Mouse (Mus musculus) embryonic facial prominence, embryonic 15.5 days (tissue): ENCODE measurements around the gene Dnah2. TPM values are rescaled to one million over a fixed set of nuclear protein-coding genes. Genes with fewer than 3 reads are reported as not detected.

Source experiments
- ATAC-seq: fragments of 200-750 bp; cut with Nextera tagmentation; 2 replicates; pipeline ENCODE4 v1.8.0; 2017; ENCODE audit warnings: low read depth, moderate TSS enrichment; ENCODE audit not compliant: insufficient number of reproducible peaks, low FRiP score, low TSS enrichment
- H3K27ac ChIP-seq: fragments of 300-500 bp; sonication (generic); replicated peaks from 2 replicates; pipeline ENCODE4 v1.5.1; 2015; ENCODE audit warnings: mild to moderate bottlenecking, inconsistent platforms
- H3K27me3 ChIP-seq: fragments of 300-500 bp; sonication (generic); 2 replicates; pipeline ENCODE4 v1.6.1; 2015; ENCODE audit warnings: inconsistent platforms
- H3K36me3 ChIP-seq: fragments of 300-500 bp; sonication (generic); 2 replicates; pipeline ENCODE4 v1.6.1; 2015; ENCODE audit warnings: mild to moderate bottlenecking, inconsistent platforms
- H3K4me1 ChIP-seq: fragments of 300-500 bp; sonication (generic); 2 replicates; pipeline ENCODE4 v1.6.1; 2015; ENCODE audit warnings: inconsistent platforms
- H3K4me2 ChIP-seq: fragments of 300-500 bp; sonication (generic); replicated peaks from 2 replicates; pipeline ENCODE4 v1.6.1; 2015; ENCODE audit warnings: mild to moderate bottlenecking, inconsistent platforms
- H3K4me3 ChIP-seq: fragments of 300-500 bp; sonication (generic); replicated peaks from 2 replicates; pipeline ENCODE4 v1.5.1; 2015; ENCODE audit warnings: mild to moderate bottlenecking, inconsistent platforms
- H3K9ac ChIP-seq: fragments of 300-500 bp; sonication (generic); 2 replicates; pipeline ENCODE4 v1.6.1; 2015; ENCODE audit warnings: inconsistent platforms
- H3K9me3 ChIP-seq: fragments of 300-500 bp; sonication (generic); replicated peaks from 2 replicates; pipeline ENCODE4 v1.6.1; 2016; ENCODE audit warnings: inconsistent platforms
- WGBS: fragments of 180-500 bp; shearing (Covaris S2); methylation state at CpG from one replicate; pipeline ENCODE4 v1.1.7; 2015; 5-methylcytosine and 5-hydroxymethylcytosine counted together
- polyA plus RNA-seq: library from polyadenylated mRNA; unstranded; fragments of >200 nt; fragmentation: Nextera tagmentation; extraction: Ambion mirVana; gene quantifications from 2 replicates; pipeline ENCODE4 v1.2.1, GENCODE M21; 2015

The Dnah2 gene
- polyA plus RNA-seq, 1 experiment from 2014 or later: 8.3 TPM

GRCm38 (mm10) chr11:69416921-69417448 is 131.9 kb downstream of the Dnah2 start:
- peak overlapping the region; percentile 68 for H3K4me3 ChIP-seq
- H3K36me3 ChIP-seq: 0 out of 2 replicates have a peak, but pooled peaks cover 7% of the 10 kb centered on the region
- H3K27me3 ChIP-seq: peaks cover 12% of the 10 kb centered on the region
- no peak for ATAC-seq
- no peak overlapping the region for H3K9ac ChIP-seq
- H3K9me3 ChIP-seq: no peaks in the 10 kb centered on the region
- 7% methylated on average over 8 of the region's 8 CpGs for WGBS
- peak overlapping the region; percentile 86 for H3K4me2 ChIP-seq
- H3K27ac ChIP-seq: peak overlapping the region; percentile 97
- H3K4me1 ChIP-seq: peaks cover 86% of the 10 kb centered on the region

- ATAC-seq: no peak
- 0 out of 2 replicates have a peak, but pooled peaks cover 7% of the 10 kb centered on the region for H3K36me3 ChIP-seq
- H3K27ac ChIP-seq: peak overlapping the region; percentile 97
- H3K4me3 ChIP-seq: peak overlapping the region; percentile 68
- no peaks in the 10 kb centered on the region for H3K9me3 ChIP-seq
- H3K4me1 ChIP-seq: peaks cover 88% of the 10 kb centered on the region
- peaks cover 8% of the 10 kb centered on the region for H3K27me3 ChIP-seq
- peak overlapping the region; percentile 18; the same call in 1 of the 2 replicates for H3K9ac ChIP-seq
- peak overlapping the region; percentile 86 for H3K4me2 ChIP-seq
- under 1% methylated on average over 4 of the region's 4 CpGs for WGBS
Measured at GRCm38 (mm10) chr11:69416509-69416908, 132.4 kb downstream of the Dnah2 start.

GRCm38 (mm10) chr11:69415668-69416451 is 133.1 kb downstream of the Dnah2 start:
- ATAC-seq: 0 out of 2 replicates have a peak, but pooled peaks have one; percentile 9
- Histone ChIP-seq H3K27me3 (peaks cover 1% of the 10 kb centered on the region), H3K9me3 (no peaks in the 10 kb centered on the region), H3K4me3 (peak overlapping the region; percentile 68), H3K4me2 (peak overlapping the region; percentile 94), H3K27ac (peak overlapping the region; percentile 98), H3K36me3 (0 out of 2 replicates have a peak, but pooled peaks cover 7% of the 10 kb centered on the region), H3K9ac (peak overlapping the region; percentile 69), H3K4me1 (peaks cover 87% of the 10 kb centered on the region)
- 1% methylated on average over 17 of the region's 25 CpGs for WGBS

GRCm38 (mm10) chr11:69415327-69415667 is 133.6 kb downstream of the Dnah2 start:
- 0% methylated on average over 3 of the region's 3 CpGs for WGBS
- no peaks in the 10 kb centered on the region for H3K27me3 ChIP-seq

GRCm38 (mm10) chr11:69414421-69415326 is 134.2 kb downstream of the Dnah2 start:
- ATAC-seq: no peak
- H3K36me3 ChIP-seq: 0 out of 2 replicates have a peak, but pooled peaks cover 7% of the 10 kb centered on the region
- H3K4me2 ChIP-seq: peak overlapping the region; percentile 94
- 10% methylated on average over 4 of the region's 4 CpGs for WGBS
- no peaks in the 10 kb centered on the region for H3K9me3 ChIP-seq
- no peaks in the 10 kb centered on the region for H3K27me3 ChIP-seq
- H3K4me1 ChIP-seq: peaks cover 75% of the 10 kb centered on the region
- peak overlapping the region; percentile 68 for H3K4me3 ChIP-seq
- H3K27ac ChIP-seq: peak overlapping the region; percentile 98
- H3K9ac ChIP-seq: peak overlapping the region; percentile 69

More at GRCm38 (mm10) chr11:69415327-69415667, 133.6 kb downstream of the Dnah2 start:
- Histone ChIP-seq H3K36me3 (0 out of 2 replicates have a peak, but pooled peaks cover 7% of the 10 kb centered on the region), H3K4me1 (peaks cover 81% of the 10 kb centered on the region), H3K9me3 (no peaks in the 10 kb centered on the region), H3K4me2 (peak overlapping the region; percentile 94), H3K9ac (peak overlapping the region; percentile 69), H3K4me3 (peak overlapping the region; percentile 68), H3K27ac (peak overlapping the region; percentile 98)
- ATAC-seq: no peak

GRCm38 (mm10) chr11:69413221-69414181 is 135.4 kb downstream of the Dnah2 start, which contains the start of gene Kdm6b:
TSS of gene Kdm6b (minus strand) at chr11:69413675.
- Histone ChIP-seq H3K27me3 (no peaks in the 10 kb centered on the region), H3K27ac (peak within 1 kb of the TSS; percentile 98), H3K4me3 (peak within 1 kb of the TSS; percentile 75), H3K9ac (peak within 1 kb of the TSS; percentile 26), H3K4me1 (peaks cover 76% of the 10 kb centered on the region), H3K4me2 (peak within 1 kb of the TSS; percentile 94), H3K9me3 (no peaks in the 10 kb centered on the region), H3K36me3 (0 out of 2 replicates have a peak, but pooled peaks cover 7% of the 10 kb centered on the region)
- 24% methylated on average over 12 of the region's 12 CpGs for WGBS
- ATAC-seq: no peak

- H3K9ac ChIP-seq: no peak overlapping the region
- peak overlapping the region; percentile 98 for H3K27ac ChIP-seq
- H3K36me3 ChIP-seq: peaks cover 11% of the 10 kb centered on the region
- no peaks in the 10 kb centered on the region for H3K9me3 ChIP-seq
- H3K4me1 ChIP-seq: peaks cover 76% of the 10 kb centered on the region
- peak overlapping the region; percentile 75 for H3K4me3 ChIP-seq
- WGBS: 47% methylated on average over 7 of the region's 7 CpGs
- H3K4me2 ChIP-seq: peak overlapping the region; percentile 94
- H3K27me3 ChIP-seq: no peaks in the 10 kb centered on the region
- no peak for ATAC-seq
Measured at GRCm38 (mm10) chr11:69412548-69412947, 136.4 kb downstream of the Dnah2 start.

- Histone ChIP-seq H3K9me3 (no peaks in the 10 kb centered on the region), H3K27me3 (no peaks in the 10 kb centered on the region), H3K36me3 (peaks cover 20% of the 10 kb centered on the region), H3K4me3 (peak overlapping the region; percentile 75), H3K4me2 (peak overlapping the region; percentile 94), H3K9ac (peak overlapping the region; percentile 84), H3K27ac (peak overlapping the region; percentile 98), H3K4me1 (peaks cover 71% of the 10 kb centered on the region)
- under 1% methylated on average over 39 of the region's 39 CpGs for WGBS
- ATAC-seq: no peak
Measured at GRCm38 (mm10) chr11:69411538-69412203, 137.2 kb downstream of the Dnah2 start.

- peak; percentile 59 for ATAC-seq
- H3K9ac ChIP-seq: peak overlapping the region; percentile 84
- H3K4me1 ChIP-seq: peaks cover 67% of the 10 kb centered on the region
- H3K27me3 ChIP-seq: no peaks in the 10 kb centered on the region
- peak overlapping the region; percentile 75 for H3K4me3 ChIP-seq
- under 1% methylated on average over 26 of the region's 26 CpGs for WGBS
- no peaks in the 10 kb centered on the region for H3K9me3 ChIP-seq
- H3K27ac ChIP-seq: peak overlapping the region; percentile 98
- peaks cover 25% of the 10 kb centered on the region for H3K36me3 ChIP-seq
- peak overlapping the region; percentile 94 for H3K4me2 ChIP-seq
Measured at GRCm38 (mm10) chr11:69411073-69411535, 137.8 kb downstream of the Dnah2 start.
